Comparison of ENCODE assay signal across 10 mouse cellular contexts in the genomic region with DNA sequence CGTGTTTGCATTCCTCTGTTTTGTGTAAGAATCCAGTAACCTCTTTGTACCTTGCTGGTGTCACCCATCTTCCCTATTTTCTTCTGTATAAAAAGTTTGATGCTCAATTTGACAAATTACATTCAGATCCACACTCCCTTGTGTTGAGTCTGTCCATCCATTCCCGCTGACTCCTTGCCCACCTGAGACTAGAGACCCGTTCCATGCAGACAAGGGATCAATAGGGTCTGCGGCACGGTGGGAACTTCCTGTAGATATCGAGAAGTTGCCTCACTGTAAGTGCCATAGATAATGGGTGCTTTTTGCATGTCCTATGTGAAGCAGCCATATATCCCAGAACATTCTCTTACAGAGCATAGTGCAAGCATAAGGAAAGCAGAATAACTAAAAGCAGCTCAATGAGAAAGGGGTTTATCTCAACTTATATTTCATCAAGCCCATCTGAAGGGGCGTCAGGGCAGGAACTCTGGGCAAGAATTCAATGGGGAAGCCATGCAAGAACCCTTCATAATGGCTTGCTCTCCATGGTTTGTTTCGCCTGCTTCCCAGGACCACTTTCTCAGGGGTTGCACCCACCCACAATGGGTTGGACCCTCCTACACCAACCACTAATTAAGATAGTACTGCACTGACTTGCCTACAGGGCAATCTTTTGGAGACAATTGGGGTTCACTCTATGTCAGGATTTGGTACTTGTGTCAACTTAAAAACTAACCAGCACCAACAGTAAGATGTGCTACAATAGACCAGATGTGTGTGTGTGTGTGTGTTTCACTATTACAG. TPM values are rescaled to one million over a fixed set of nuclear protein-coding genes. Genes with fewer than 3 reads are reported as not detected.
DNase-seq lines count a peak whose midpoint lies in the region; ATAC-seq and TF ChIP-seq lines count a peak whose summit lies in the region.
"Had no signal": no experiment of that assay in that cellular context is flagged by ENCODE, and none has a peak within 500 bp of the region (broad histone marks: within the 10 kb centered on the region; RNA-seq: fewer than 3 reads in every experiment).

No protein-coding gene starts in this region.

- H3K4me2 ChIP-seq in heart, embryonic 11.5 days, result peak overlapping the region; percentile 72
- peak overlapping the region; percentile 60 for H3K4me2 ChIP-seq in forebrain, embryonic 13.5 days
- peak overlapping the region; percentile 81 for H3K4me2 ChIP-seq in liver, embryonic 14.5 days (ENCODE audit: low read depth)

- H3K36me3 ChIP-seq in heart, embryonic 11.5 days (ENCODE audit: control insufficient read depth, insufficient read depth, low read length), result peaks cover 3% of the 10 kb centered on the region; the same call in 1 of the 2 replicates
- peaks cover 2% of the 10 kb centered on the region; the same call in 1 of the 2 replicates for H3K36me3 ChIP-seq in E14TG2a.4 (ENCODE audit: insufficient read depth, low read length)
- H3K36me3 ChIP-seq in forebrain, embryonic 13.5 days (ENCODE audit: poor library complexity, severe bottlenecking), result peaks cover 9% of the 10 kb centered on the region
- no peaks in the 10 kb centered on the region; the same call in 1 of the 2 replicates for H3K36me3 ChIP-seq in liver, embryonic 14.5 days (replicated peaks; ENCODE audit: control insufficient read depth, insufficient read depth, low read depth)

- 72% methylated on average over 8 of the region's 8 CpGs for WGBS in heart, embryonic 11.5 days (ENCODE audit: insufficient replicate concordance)
- 89% methylated on average over 8 of the region's 8 CpGs for WGBS in forebrain, embryonic 13.5 days
- whole genome bisulfite sequencing in liver, embryonic 14.5 days (ENCODE audit: insufficient replicate concordance), result 69% methylated on average over 8 of the region's 8 CpGs

- DNase-seq in heart, postnatal 25 days (ENCODE audit: low spot score), result no peak
- no peak for DNase-seq in liver, embryonic 14.5 days (ENCODE audit: low read depth in 3 of 3, low spot score in 3 of 3)
- DNase-seq in left cerebral cortex, adult 9 months (ENCODE audit: low spot score in 2 of 2), result no peak
- no peak for DNase-seq in gastrocnemius, adult 18-20 months (ENCODE audit: low spot score)
- DNase-seq in natural killer cell, adult 2 months (ENCODE audit: low spot score in 2 of 2), result no peak

- H3K27me3 ChIP-seq in heart, embryonic 11.5 days (ENCODE audit: control insufficient read depth, insufficient read depth, low read length), result no peaks in the 10 kb centered on the region
- H3K27me3 ChIP-seq in E14TG2a.4 (ENCODE audit: insufficient read depth, low read length), result no peaks in the 10 kb centered on the region
- H3K27me3 ChIP-seq in forebrain, embryonic 13.5 days, result no peaks in the 10 kb centered on the region
- no peaks in the 10 kb centered on the region for H3K27me3 ChIP-seq in liver, embryonic 14.5 days (ENCODE audit: control insufficient read depth, insufficient read depth, low read length)

- no peak for TF ChIP-seq CTCF in E14TG2a.4 (conservative IDR thresholded peaks at IDR 0.05; ENCODE audit: low read length)
- TF ChIP-seq CTCF in liver, embryonic 14.5 days (IDR thresholded peaks at IDR 0.05; ENCODE audit: low read depth), result no peak

- H3K4me3 ChIP-seq in heart, embryonic 11.5 days (ENCODE audit: low read depth, low read length), result no peak overlapping the region
- peak overlapping the region; percentile 94 for H3K4me3 ChIP-seq in E14TG2a.4 (replicated peaks; ENCODE audit: low read length)
- 0 out of 2 replicates have a peak overlapping the region, but pooled peaks have one; percentile 74 for H3K4me3 ChIP-seq in forebrain, embryonic 13.5 days
- peak overlapping the region in 1 of 2 experiments; percentile 68; a peak in 2 of 4 replicates for H3K4me3 ChIP-seq in liver, embryonic 14.5 days (ENCODE audit: insufficient read depth in 1 of 2, low read depth in 2 of 2, low read length in 2 of 2)

- H3K27ac ChIP-seq in heart, embryonic 11.5 days (ENCODE audit: low read depth, low read length), result no peak overlapping the region
- H3K27ac ChIP-seq in forebrain, embryonic 13.5 days, result no peak overlapping the region
- peak overlapping the region; percentile 43 for H3K27ac ChIP-seq in liver, embryonic 14.5 days

- ATAC-seq in heart, embryonic 11.5 days (replicated peaks; ENCODE audit: insufficient number of reproducible peaks, low FRiP score, low TSS enrichment), result no peak
- no peak for ATAC-seq in forebrain, embryonic 13.5 days
- no peak for ATAC-seq in liver, embryonic 14.5 days (ENCODE audit: insufficient read depth)

- intact Hi-C loops in heart, postnatal 25 days (cut with DNase I), result loop anchor here (2.0 kb wide), 1 partner anchor 14 kb away; no protein-coding TSS in a partner anchor

- TF ChIP-seq EP300 in liver, embryonic 14.5 days (IDR thresholded peaks at IDR 0.05; ENCODE audit: low read depth), result no peak

- no peaks in the 10 kb centered on the region for H3K9me3 ChIP-seq in heart, embryonic 11.5 days (replicated peaks; ENCODE audit: control insufficient read depth, low read length)
- no peaks in the 10 kb centered on the region for H3K9me3 ChIP-seq in E14TG2a.4 (ENCODE audit: low read length)
- H3K9me3 ChIP-seq in forebrain, embryonic 13.5 days (replicated peaks), result no peaks in the 10 kb centered on the region
- H3K9me3 ChIP-seq in liver, embryonic 14.5 days (ENCODE audit: control insufficient read depth, low read length), result no peaks in the 10 kb centered on the region

- peak overlapping the region; percentile 66; the same call in 1 of the 2 replicates for H3K9ac ChIP-seq in heart, embryonic 11.5 days (ENCODE audit: low read depth, low read length)
- H3K9ac ChIP-seq in forebrain, embryonic 13.5 days, result no peak overlapping the region
- peak overlapping the region; percentile 72 for H3K9ac ChIP-seq in liver, embryonic 14.5 days (replicated peaks)

- peaks cover 20% of the 10 kb centered on the region for H3K4me1 ChIP-seq in heart, embryonic 11.5 days (ENCODE audit: control insufficient read depth, insufficient read depth, low read length)
- H3K4me1 ChIP-seq in E14TG2a.4 (replicated peaks; ENCODE audit: low read depth, low read length), result peaks cover 75% of the 10 kb centered on the region
- H3K4me1 ChIP-seq in forebrain, embryonic 13.5 days, result peaks cover 26% of the 10 kb centered on the region
- peaks cover 18 to 31% of the 10 kb centered on the region in 2 experiments for H3K4me1 ChIP-seq in liver, embryonic 14.5 days (replicated peaks; ENCODE audit: control insufficient read depth in 2 of 2, insufficient read depth in 2 of 2, low read length in 1 of 2)

RNA-seq across cellular contexts. Expression of gene Cic, which starts 1.1 kb away (rescaled TPM):
- polyA plus RNA-seq in heart, embryonic 11.5 days (2014; fragmentation: Nextera tagmentation; extraction: Ambion mirVana), result 25.0 and 31.5 TPM in 2 replicates
- 10 to 100 TPM; 61.9 to 65.9 TPM for total RNA-seq in heart, postnatal 25 days (2021)
- 45.9 and 47.0 TPM in 2 replicates for polyA plus RNA-seq in forebrain, embryonic 13.5 days (2015; fragmentation: Nextera tagmentation; extraction: Ambion mirVana)
- polyA plus RNA-seq in liver, embryonic 14.5 days (2012; rRNA removed), result 14.0 and 14.8 TPM in 2 replicates
- 9.7 and 12.3 TPM in 2 replicates for polyA plus RNA-seq in liver, embryonic 14.5 days (2014; fragmentation: Nextera tagmentation; extraction: Ambion mirVana)
- total RNA-seq in gastrocnemius, adult 18-20 months (2021), result 10 to 100 TPM; 34.8 to 38.3 TPM

RNA-seq across cellular contexts. Expression of gene Erf, which starts 15.8 kb away (rescaled TPM):
- 20.5 and 25.0 TPM in 2 replicates for polyA plus RNA-seq in heart, embryonic 11.5 days (2014; fragmentation: Nextera tagmentation; extraction: Ambion mirVana)
- total RNA-seq in heart, postnatal 25 days (2021), result 10 to 100 TPM; 19.2 to 29.6 TPM
- polyA plus RNA-seq in forebrain, embryonic 13.5 days (2015; fragmentation: Nextera tagmentation; extraction: Ambion mirVana), result 5.5 and 5.8 TPM in 2 replicates
- polyA plus RNA-seq in liver, embryonic 14.5 days (2012; rRNA removed), result 8.5 and 9.8 TPM in 2 replicates
- 5.1 and 5.3 TPM in 2 replicates for polyA plus RNA-seq in liver, embryonic 14.5 days (2014; fragmentation: Nextera tagmentation; extraction: Ambion mirVana)
- 1 to 10 TPM; 5.7 to 7.3 TPM for total RNA-seq in gastrocnemius, adult 18-20 months (2021)

RNA-seq across cellular contexts. Expression of gene Gsk3a, which starts 28.7 kb away (rescaled TPM):
- polyA plus RNA-seq in heart, embryonic 11.5 days (2014; fragmentation: Nextera tagmentation; extraction: Ambion mirVana), result 10.4 and 11.6 TPM in 2 replicates
- total RNA-seq in heart, postnatal 25 days (2021), result 10 to 100 TPM; 62.6 to 64.6 TPM
- polyA plus RNA-seq in forebrain, embryonic 13.5 days (2015; fragmentation: Nextera tagmentation; extraction: Ambion mirVana), result 11.2 and 12.9 TPM in 2 replicates
- polyA plus RNA-seq in liver, embryonic 14.5 days (2012; rRNA removed), result 48.6 and 55.6 TPM in 2 replicates
- 8.4 and 8.9 TPM in 2 replicates for polyA plus RNA-seq in liver, embryonic 14.5 days (2014; fragmentation: Nextera tagmentation; extraction: Ambion mirVana)
- 10 to 100 TPM; 83.2 to 83.8 TPM for total RNA-seq in gastrocnemius, adult 18-20 months (2021)

RNA-seq across cellular contexts. Expression of gene Pafah1b3, which starts 31.4 kb away (rescaled TPM):
- 141 and 158 TPM in 2 replicates for polyA plus RNA-seq in heart, embryonic 11.5 days (2014; fragmentation: Nextera tagmentation; extraction: Ambion mirVana)
- 1 to 10 TPM; 2.7 to 4.3 TPM for total RNA-seq in heart, postnatal 25 days (2021)
- polyA plus RNA-seq in forebrain, embryonic 13.5 days (2015; fragmentation: Nextera tagmentation; extraction: Ambion mirVana), result 513 and 525 TPM in 2 replicates
- 26.2 and 29.4 TPM in 2 replicates for polyA plus RNA-seq in liver, embryonic 14.5 days (2012; rRNA removed)
- polyA plus RNA-seq in liver, embryonic 14.5 days (2014; fragmentation: Nextera tagmentation; extraction: Ambion mirVana), result 24.3 and 29.8 TPM in 2 replicates
- total RNA-seq in gastrocnemius, adult 18-20 months (2021), result 1 to 10 TPM in 1 of 2 experiments, under 1 TPM in 1; 0.82 to 1.1 TPM

RNA-seq across cellular contexts. Expression of gene Prr19, which starts 34.8 kb away (rescaled TPM):
- 0.54 and 0.63 TPM in 2 replicates for polyA plus RNA-seq in heart, embryonic 11.5 days (2014; fragmentation: Nextera tagmentation; extraction: Ambion mirVana)
- total RNA-seq in heart, postnatal 25 days (2021), result not detected
- polyA plus RNA-seq in forebrain, embryonic 13.5 days (2015; fragmentation: Nextera tagmentation; extraction: Ambion mirVana), result 0.93 and 1.6 TPM in 2 replicates
- 0.03 and 0.04 TPM in 2 replicates for polyA plus RNA-seq in liver, embryonic 14.5 days (2012; rRNA removed)
- polyA plus RNA-seq in liver, embryonic 14.5 days (2014; fragmentation: Nextera tagmentation; extraction: Ambion mirVana), result not detected in 2 replicates
- total RNA-seq in gastrocnemius, adult 18-20 months (2021), result not detected
- total RNA-seq: gastrocnemius, adult 8-10 months; left cerebral cortex, adult 8-10 months had no signal
